Mouse (Mus musculus): ENCODE results near the gene Frmd6. TPM values are rescaled to one million over a fixed set of nuclear protein-coding genes. Genes with fewer than 3 reads are reported as not detected.

Gene Frmd6
- total RNA-seq, 1 experiment from 2014 or later = 5.2 TPM

DNA sequence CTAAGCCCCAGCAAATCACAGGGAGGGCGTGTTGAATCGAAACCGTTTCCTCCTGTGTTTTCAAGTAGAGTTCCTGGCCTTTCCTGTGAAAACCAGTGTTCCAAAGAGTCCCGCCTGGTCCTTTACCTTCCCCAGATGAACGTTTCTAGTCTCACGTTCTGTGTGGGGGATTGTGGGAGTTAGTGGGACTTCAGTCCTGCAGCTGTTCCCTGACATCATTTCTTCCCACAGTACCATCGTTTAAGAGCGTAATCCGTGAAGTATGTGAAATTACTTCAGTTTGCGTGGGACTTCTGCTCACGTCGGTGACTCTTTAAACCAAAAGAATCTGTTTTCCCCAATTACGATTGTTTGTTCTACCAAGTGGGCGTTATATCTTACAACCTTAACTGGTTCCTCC is 57.8 kb downstream of the Frmd6 start:
- no peak for ATAC-seq (ENCODE audit: extremely low read depth, insufficient number of reproducible peaks, low FRiP score, poor library complexity, severe bottlenecking)

DNA sequence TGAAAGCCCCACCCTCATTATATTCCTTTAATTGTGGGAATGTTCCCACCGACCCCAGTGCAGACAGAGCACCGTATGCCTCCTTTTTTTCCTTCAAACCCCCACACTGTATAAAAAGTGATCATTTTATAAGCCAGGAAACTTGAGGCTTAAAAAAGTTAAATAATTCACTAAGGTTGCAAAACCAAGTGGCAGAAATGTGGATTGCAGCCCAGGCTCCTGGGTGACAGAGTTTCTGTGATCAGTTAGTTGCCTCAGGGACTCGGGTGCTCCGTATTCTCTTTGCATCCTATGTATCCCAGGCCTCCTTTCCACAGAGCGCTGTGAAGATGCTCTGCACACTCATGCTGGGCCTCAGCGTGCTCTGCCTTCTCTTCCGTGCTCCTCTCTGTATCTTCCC is 58.8 kb downstream of the Frmd6 start:
- ATAC-seq (ENCODE audit: extremely low read depth, insufficient number of reproducible peaks, low FRiP score, poor library complexity, severe bottlenecking) = no peak

DNA sequence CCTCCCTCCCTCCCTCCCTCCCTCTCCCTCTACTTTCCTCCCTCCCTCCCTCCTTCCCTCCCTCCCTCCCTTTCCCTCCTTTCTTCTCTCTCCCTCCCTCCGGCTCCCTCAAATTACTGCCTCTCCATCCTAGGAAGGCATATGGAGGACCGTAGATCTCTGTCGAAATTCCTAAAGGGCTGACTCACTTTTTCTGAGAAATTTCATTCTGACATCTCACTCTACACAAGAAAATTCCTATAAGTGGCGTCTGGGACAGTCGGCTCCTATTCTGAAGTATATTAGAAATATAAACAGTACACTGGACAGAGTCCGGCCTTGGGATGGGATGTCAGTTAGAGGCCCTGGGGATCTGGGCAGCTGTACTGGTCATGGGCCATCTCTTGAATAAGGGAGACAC is 59.7 kb downstream of the Frmd6 start:
- no peak for ATAC-seq (ENCODE audit: extremely low read depth, insufficient number of reproducible peaks, low FRiP score, poor library complexity, severe bottlenecking)

DNA sequence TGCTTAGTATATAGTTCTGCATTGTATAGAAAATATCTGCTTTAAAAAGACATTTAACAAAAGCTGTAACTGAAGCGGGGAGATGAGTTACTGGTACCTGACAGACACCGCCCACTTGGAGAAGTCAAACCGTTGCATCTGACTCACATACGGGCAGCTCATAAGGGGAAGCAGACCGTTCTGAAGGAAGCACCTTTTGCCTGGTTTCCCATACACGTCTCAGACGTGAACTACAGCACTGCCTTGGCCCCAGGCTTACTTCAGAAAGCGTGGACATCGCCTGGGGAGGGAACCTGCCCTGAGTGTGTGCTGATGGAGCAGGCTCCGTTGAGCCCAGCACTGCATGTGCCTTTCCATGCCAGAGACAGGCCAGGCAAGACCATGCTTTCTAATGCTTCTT is 60.3 kb downstream of the Frmd6 start:
- no peak for ATAC-seq (ENCODE audit: extremely low read depth, insufficient number of reproducible peaks, low FRiP score, poor library complexity, severe bottlenecking)

DNA sequence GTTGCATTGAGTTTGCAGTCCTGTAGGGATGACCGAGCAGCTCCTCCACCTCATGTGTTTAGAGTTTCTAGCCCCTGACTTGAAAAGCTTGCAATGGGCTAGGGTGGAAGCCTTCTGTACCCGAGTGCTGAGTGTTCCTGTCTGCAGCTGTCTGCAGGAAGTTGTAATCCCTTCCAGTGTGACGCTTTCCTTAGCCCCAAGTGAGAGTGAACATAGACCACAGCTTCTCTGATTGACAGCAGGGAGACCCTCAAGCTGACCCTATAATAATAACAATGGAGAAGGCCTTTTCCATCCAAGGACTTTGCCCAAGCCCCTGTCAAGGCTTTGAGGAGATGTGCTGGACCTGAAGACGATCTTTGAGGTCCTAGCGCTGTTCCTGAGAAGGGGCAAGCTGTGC is 65.1 kb downstream of the Frmd6 start:
- ATAC-seq (ENCODE audit: extremely low read depth, insufficient number of reproducible peaks, low FRiP score, poor library complexity, severe bottlenecking) = no peak

DNA sequence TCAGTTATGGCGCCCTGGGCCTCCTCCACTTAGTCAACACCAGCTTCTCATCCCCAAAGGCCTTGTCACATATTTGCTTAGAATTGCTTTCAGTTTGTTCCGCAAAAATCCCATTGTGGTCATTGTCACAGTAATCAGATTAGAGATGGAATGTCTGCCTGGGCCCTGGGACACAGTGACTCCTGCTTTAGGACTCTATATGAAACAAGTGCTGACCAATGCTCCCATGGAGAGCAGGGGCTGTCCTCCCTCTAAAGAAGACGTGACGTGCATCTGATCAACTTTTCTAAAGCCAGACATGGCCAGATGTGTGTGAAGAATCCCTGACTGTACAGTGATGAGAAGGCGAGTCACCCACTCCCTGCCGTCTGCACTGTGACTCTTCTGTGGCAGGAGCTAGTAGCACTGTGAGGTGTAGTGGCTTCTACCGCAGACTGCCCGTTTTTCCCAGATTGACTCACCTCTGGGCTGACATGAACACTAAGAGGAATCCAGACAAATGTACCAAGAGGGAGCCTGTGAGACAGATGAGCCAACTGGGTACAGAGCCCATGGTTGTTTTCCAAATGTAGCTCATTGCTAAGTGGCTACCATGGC is 65.7 kb downstream of the Frmd6 start:
- ATAC-seq (ENCODE audit: extremely low read depth, insufficient number of reproducible peaks, low FRiP score, poor library complexity, severe bottlenecking) = no peak

DNA sequence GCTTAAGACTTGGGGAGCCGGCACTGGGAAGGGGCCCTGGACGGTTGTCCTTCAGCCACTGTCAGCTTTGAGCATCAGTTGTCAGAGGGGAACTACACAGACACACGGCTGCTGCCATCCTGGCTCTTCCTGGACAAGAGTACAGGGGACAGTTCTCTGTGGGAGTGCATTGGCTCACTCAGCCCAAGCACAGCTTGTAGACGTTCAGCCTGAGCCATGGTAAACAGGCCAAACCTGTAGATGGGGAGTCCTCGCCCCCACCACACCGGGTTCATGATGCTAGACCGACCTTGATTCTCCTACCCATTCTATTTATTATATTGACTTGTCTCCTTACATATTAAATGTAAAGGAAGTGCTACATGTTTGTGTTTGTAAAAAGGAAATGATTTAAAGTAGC is 70.0 kb downstream of the Frmd6 start:
- ATAC-seq (ENCODE audit: extremely low read depth, insufficient number of reproducible peaks, low FRiP score, poor library complexity, severe bottlenecking) = no peak

DNA sequence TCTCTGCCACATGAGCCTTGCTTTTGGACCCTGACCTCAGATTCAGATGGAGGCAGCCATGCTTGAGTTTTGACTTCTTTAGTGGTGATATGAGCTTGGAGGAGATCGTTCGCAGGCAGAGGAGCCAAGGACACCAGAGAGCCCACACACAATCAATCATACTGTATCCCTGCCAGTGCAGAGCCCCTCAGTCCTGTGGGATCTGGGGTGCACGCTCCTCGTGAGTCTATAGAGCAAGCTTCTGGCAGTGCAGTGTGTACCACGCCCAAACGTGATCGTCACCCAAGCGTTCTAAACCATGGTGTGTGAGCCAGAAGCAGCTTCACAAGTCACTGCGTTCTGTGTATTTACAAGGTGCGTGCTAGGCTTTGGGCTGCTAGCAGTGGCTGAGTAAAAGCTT is 70.8 kb downstream of the Frmd6 start:
- ATAC-seq (ENCODE audit: extremely low read depth, insufficient number of reproducible peaks, low FRiP score, poor library complexity, severe bottlenecking) = no peak

DNA sequence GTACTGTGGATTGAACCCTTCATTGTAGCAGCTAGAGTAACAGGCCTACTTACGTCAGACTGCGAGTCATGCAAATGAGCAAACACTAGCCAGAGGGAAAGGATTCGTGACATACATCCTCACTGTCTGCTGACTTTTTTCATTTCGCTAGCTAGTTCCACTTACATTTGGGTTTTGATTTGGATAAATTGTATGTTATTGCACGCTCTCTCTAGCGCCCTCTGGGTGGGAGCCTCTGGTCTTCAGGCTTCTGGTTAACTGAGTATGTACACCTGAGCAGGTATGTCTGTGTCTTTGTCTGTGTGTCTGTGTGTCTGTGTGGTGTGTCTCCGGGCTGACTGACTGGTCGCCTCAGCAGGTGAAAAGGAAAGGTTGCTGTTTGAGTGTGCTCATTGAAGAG is 72.1 kb downstream of the Frmd6 start:
- no peak for ATAC-seq (ENCODE audit: extremely low read depth, insufficient number of reproducible peaks, low FRiP score, poor library complexity, severe bottlenecking)

DNA sequence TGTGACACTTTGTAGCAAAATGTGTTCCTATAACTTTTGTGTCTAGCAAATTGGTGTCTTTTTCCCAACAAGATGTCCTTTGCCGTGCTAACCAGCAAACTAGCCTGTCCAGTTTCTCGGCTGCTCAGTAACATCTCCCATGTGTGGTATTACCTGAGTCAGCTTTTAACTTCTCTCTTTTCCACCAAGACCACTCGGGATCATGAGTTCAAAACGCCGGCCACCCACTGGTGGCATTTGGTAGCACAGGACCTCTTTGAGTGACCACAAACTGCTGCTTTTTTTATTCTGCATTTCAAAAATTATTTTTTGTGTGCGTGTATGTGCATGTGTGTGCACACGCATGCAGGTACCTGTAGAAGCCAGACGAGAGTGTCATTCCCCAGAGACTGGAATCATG is 73.1 kb downstream of the Frmd6 start:
- ATAC-seq (ENCODE audit: extremely low read depth, insufficient number of reproducible peaks, low FRiP score, poor library complexity, severe bottlenecking) = no peak

DNA sequence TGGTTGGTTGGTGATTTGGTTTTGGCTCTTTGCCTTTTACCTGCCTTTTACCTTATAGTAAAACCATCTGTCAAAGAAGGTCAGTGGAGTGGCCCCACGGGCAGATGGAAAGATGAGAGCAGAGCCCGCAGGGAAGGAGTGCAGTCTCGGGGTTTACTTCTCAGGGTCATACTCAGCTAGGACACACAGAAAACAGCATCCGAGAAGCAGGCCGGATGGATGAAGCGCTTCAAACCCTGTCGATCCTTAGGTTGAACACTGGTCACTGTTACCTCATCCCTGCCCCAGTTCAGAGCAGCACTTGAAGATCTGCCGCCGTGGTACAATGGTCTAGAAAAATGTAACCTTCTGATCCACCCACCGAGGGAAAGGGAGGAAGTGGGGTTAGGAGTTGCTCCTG is 79.2 kb downstream of the Frmd6 start:
- no peak for ATAC-seq (ENCODE audit: extremely low read depth, insufficient number of reproducible peaks, low FRiP score, poor library complexity, severe bottlenecking)

DNA sequence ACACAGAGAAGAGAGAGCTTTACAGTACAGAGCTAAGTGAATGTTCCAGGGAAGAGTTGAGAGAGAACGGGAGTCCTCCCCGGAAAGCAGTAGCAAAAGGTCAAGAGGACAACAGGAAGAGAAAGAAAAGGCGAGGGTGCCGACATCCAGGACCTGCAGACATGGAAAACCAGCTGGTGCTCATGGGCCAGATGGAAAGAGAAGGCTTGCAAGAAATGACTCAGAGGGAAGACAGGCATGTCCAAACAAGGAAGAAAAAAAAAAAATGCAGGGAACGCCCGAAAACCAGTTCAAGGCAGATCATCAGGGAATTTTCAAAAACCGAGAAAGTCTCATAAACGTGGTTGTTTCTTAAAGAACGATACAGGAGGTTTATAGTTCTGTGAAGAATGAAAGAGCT is 81.6 kb downstream of the Frmd6 start:
- ATAC-seq (ENCODE audit: extremely low read depth, insufficient number of reproducible peaks, low FRiP score, poor library complexity, severe bottlenecking) = no peak

DNA sequence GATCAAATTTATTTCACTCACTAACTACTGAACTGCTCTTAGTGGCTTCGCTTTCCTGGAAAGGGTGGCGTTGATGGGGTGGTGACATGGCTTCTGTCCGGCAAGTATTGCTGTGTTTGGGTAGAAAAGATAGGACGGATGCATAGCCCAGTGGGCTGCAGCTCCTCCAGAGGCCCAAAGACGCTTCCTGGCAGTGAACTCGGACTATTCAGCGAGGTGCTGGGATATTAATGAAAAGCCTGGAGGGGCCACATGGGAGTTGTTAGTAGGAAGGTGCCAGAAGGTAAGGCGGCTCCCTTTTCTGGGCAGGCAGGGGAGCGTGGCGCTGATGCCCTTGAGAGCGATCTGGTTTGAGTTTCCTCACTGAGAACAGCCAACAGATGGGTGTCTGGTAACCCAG is 82.3 kb downstream of the Frmd6 start:
- no peak for ATAC-seq (ENCODE audit: extremely low read depth, insufficient number of reproducible peaks, low FRiP score, poor library complexity, severe bottlenecking)

DNA sequence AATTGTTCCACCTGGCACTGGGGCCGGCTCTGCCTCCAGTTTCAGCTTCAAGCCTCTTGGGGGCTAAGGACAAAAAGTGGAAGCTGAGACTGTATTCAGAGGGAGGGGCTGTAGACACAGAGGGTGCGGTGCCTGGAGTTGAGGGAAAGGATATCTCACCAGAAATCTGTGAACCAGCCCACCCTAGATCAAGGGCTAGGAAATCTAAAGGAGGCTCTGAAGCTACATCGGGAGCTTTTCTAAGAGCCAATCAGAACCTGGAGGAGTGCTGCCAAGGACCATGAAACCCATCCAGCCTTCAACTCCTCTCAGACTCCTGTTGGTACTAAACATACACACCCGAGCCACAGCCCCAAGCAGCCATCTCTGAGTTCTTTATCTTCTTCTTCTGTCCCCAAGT is 82.8 kb downstream of the Frmd6 start:
- no peak for ATAC-seq (ENCODE audit: extremely low read depth, insufficient number of reproducible peaks, low FRiP score, poor library complexity, severe bottlenecking)

DNA sequence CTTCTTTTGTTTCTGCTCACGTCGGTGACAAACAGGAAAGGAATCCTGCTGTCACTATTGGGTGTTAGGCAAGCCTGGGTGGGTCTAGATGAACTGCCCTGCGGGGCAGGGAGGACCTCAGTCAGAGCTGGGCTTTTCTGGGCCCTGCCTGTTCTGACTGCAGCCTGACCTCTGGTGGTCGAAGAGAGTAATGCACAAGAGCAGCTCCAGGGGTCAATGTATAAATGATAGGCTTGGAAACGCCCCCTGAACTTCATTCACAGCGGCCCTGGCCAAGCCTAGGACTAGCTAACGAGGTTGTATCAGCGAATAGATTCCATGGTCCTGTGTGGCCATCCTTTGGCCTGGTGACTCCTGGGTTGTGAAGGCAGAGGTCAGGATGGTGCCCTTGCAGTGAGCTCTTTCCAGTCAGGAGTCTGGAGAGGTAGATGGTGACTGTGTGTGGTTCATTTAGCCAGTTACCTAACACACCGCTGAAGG is 85.0 kb downstream of the Frmd6 start:
- ATAC-seq (ENCODE audit: extremely low read depth, insufficient number of reproducible peaks, low FRiP score, poor library complexity, severe bottlenecking) = peak; percentile 54

DNA sequence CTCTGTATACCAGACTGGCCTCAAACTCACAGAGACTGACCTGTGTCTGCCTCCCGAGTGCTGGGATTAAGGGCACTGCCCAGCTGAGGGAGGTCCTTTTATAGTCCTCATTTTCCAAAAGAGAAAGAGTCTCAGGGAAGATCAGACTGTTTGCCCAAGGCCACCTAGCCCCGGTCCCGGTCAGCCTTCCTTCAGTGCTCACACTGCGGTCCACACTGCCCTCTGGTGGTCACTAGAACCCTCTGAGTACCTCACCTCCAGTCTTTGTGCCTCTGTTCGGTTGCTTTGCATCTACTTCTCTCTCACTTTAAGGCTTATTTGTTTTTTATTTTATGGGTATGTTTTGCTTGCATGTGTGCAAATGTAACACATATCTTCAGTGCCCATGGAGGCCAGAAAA is 85.7 kb downstream of the Frmd6 start:
- ATAC-seq (ENCODE audit: extremely low read depth, insufficient number of reproducible peaks, low FRiP score, poor library complexity, severe bottlenecking) = peak; percentile 59; the same call in 1 of the 2 replicates

DNA sequence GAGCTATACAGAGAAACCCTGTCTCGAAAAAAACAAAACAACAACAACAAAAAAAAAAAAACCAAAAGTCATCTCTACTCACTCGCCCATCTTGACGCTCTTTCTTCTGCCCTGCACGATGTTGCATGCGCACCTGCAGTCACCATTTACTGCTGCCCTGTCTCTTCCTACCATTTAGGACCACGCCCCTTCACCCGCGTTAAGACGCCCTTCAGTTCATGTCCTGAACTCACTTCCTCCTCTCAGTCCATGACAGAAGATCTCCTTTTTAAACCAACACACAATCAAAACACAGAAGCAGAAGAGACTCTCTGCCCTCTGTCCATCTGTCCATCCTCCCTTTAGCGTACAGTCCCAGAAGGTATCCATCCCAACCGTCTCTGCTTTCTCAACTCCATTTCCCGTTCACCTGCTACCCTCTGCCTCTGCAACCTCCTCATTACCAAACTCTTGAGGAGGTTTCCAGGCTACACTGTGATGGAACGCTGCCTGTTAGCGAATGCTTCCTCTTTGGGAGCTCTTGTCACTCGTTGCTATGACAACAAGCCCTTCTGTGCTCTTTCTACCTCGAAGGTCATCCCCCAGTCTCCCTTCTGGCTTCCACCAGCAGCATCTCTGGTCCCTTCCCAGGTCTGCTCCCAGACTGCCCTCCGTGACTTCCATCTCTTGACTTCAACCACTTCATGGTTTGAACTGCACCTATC is 86.5 kb downstream of the Frmd6 start:
- ATAC-seq (ENCODE audit: extremely low read depth, insufficient number of reproducible peaks, low FRiP score, poor library complexity, severe bottlenecking) = peak; percentile 40

DNA sequence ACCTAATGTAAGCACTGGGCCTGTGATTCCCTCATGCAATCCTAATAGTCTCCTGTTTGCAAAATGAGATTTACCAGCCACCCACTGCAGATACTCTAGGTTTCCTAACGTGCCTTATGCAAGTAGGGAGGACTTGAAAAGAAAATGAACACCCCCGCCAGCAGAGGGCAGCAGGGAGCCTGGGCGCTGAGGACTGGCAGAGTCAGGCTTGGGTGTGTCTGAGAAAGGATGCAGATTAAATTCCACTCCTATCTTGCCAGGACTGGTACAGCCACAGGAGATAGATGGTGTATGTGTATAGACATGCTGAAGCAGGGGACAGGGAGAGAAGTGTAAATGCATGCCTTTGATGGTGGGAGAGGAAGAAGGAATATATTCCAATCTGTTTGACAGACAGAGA is 88.1 kb downstream of the Frmd6 start:
- ATAC-seq (ENCODE audit: extremely low read depth, insufficient number of reproducible peaks, low FRiP score, poor library complexity, severe bottlenecking) = peak; percentile 44; the same call in 1 of the 2 replicates

DNA sequence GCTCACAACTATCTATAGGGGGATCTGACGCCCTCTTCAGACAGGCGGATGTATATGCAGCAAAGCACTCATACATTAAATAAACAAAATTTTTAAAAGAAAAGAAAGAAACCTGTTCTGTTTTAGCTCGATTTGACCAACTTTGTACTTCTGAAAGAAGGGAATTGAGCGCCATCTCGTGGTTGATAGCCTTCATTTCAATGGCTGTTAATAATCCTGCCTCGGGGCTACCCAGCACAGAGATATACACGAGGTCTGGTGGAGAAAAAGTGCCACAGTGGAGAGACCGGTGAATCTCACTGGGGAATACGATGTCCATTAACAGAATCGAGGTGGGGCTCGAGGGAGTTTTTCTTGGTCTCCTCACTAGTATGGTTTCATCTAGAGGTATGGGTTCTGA is 89.1 kb downstream of the Frmd6 start:
- ATAC-seq (ENCODE audit: extremely low read depth, insufficient number of reproducible peaks, low FRiP score, poor library complexity, severe bottlenecking) = 0 out of 2 replicates have a peak, but pooled peaks have one; percentile 24

DNA sequence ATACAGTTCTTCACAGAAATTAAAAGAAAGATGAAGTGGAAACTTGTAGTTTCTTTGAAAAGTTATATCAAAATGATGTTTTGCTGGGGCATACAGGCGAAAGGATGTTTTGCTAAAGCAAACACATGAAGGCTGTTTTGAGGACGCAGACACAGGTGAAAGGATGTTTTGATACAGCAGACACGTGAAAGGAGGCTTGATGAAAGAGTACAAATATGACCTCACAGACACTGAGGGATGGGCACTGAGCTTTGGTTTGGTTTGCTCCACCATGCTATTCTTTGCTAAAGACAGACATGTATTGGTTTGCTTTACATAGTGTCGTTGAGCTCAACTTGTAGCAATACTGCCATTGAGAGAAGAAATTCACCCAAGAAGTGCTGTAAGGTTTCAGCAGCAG is 104.5 kb downstream of the Frmd6 start:
- no peak for ATAC-seq (ENCODE audit: extremely low read depth, insufficient number of reproducible peaks, low FRiP score, poor library complexity, severe bottlenecking)

DNA sequence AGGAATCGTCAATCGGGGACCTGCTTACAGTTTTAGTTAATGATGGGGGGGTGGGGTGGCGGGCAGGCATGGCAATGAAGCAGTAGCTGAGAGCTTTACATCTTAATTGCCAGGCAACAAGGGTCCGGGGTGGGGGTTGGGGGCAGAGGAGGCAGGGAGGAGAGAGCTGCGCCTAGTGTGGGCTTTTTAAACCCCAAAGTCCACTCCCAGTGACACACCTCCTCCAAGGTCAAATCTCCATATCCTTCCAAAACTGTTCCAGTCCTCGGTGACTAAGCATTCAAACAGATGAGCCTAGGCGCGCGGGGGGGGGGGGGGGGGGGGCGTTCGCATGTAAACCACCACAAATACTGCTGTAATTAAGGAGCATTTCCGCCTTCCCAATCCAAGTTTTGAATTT is 111.8 kb downstream of the Frmd6 start:
- ATAC-seq (ENCODE audit: extremely low read depth, insufficient number of reproducible peaks, low FRiP score, poor library complexity, severe bottlenecking) = no peak
